Mouse (Mus musculus): ENCODE data around the gene Slc25a26.

- TF ChIP-seq CTCF (IDR thresholded peaks at IDR 0.05) (no peak), EP300 (IDR thresholded peaks at IDR 0.05) (no peak)
Measured at GRCm38 (mm10) chr6:94532086-94532485, 32.0 kb downstream of the Slc25a26 start.
